Mouse (Mus musculus): ENCODE measurements at regions not wholly inside any gene's neighbourhood (a gene's known extent, or its start where the extent isn't known, plus 50 kb on each side); places are given as distances from the start of the nearest gene placed in this dataset.

GRCm38 (mm10) chr10:66743254-66743653 lies 352.7 kb upstream of the Jmjd1c start:
- Histone ChIP-seq H3K27me3 (0 out of 2 replicates have a peak, but pooled peaks cover 4% of the 10 kb centered on the region), H3K4me3 (replicated peaks) (no peak overlapping the region), H3K9me3 (no peaks in the 10 kb centered on the region), H3K36me3 (no peaks in the 10 kb centered on the region), H3K27ac (no peak overlapping the region), H3K4me2 (no peak overlapping the region), H3K4me1 (replicated peaks) (peaks cover 4% of the 10 kb centered on the region), H3K9ac (replicated peaks) (no peak overlapping the region)
- 74% methylated on average over 6 of the region's 6 CpGs for WGBS
- ATAC-seq (ENCODE audit: insufficient number of reproducible peaks, insufficient read depth, low FRiP score, low TSS enrichment, low read depth): no peak

- peaks cover 11% of the 10 kb centered on the region; the same call in 1 of the 2 replicates for H3K27me3 ChIP-seq
- WGBS: 97% methylated on average over 10 of the region's 10 CpGs
- ATAC-seq (ENCODE audit: insufficient number of reproducible peaks, insufficient read depth, low FRiP score, low TSS enrichment, low read depth): no peak
- no peaks in the 10 kb centered on the region for H3K36me3 ChIP-seq
- H3K4me1 ChIP-seq (replicated peaks): peaks cover 4% of the 10 kb centered on the region
- no peak overlapping the region for H3K27ac ChIP-seq
- H3K9ac ChIP-seq (replicated peaks): no peak overlapping the region
- H3K9me3 ChIP-seq: no peaks in the 10 kb centered on the region
- no peak overlapping the region for H3K4me3 ChIP-seq (replicated peaks)
- no peak overlapping the region for H3K4me2 ChIP-seq
Observed at GRCm38 (mm10) chr10:66745871-66746270, 350.1 kb upstream of the Jmjd1c start.

GRCm38 (mm10) chr10:66752237-66752810 lies 343.6 kb upstream of the Jmjd1c start:
- WGBS: 81% methylated on average over 7 of the region's 7 CpGs
- no peak overlapping the region for H3K27ac ChIP-seq
- 0 out of 2 replicates have a peak, but pooled peaks have one; percentile 42 for ATAC-seq (ENCODE audit: insufficient number of reproducible peaks, insufficient read depth, low FRiP score, low TSS enrichment, low read depth)
- no peak overlapping the region for H3K4me3 ChIP-seq (replicated peaks)
- no peaks in the 10 kb centered on the region for H3K4me1 ChIP-seq (replicated peaks)
- no peak overlapping the region for H3K4me2 ChIP-seq
- H3K9me3 ChIP-seq: no peaks in the 10 kb centered on the region
- H3K36me3 ChIP-seq: no peaks in the 10 kb centered on the region
- H3K27me3 ChIP-seq: peaks cover 6% of the 10 kb centered on the region; the same call in 1 of the 2 replicates
- H3K9ac ChIP-seq (replicated peaks): no peak overlapping the region

- H3K4me1 ChIP-seq (replicated peaks): no peaks in the 10 kb centered on the region
- no peak for ATAC-seq (ENCODE audit: insufficient number of reproducible peaks, insufficient read depth, low FRiP score, low TSS enrichment, low read depth)
- no peak overlapping the region for H3K9ac ChIP-seq (replicated peaks)
- H3K4me2 ChIP-seq: no peak overlapping the region
- no peaks in the 10 kb centered on the region for H3K9me3 ChIP-seq
- no peaks in the 10 kb centered on the region for H3K27me3 ChIP-seq
- no peaks in the 10 kb centered on the region for H3K36me3 ChIP-seq
- H3K27ac ChIP-seq: no peak overlapping the region
- H3K4me3 ChIP-seq (replicated peaks): no peak overlapping the region
- 81% methylated on average over 4 of the region's 4 CpGs for WGBS
Observed at GRCm38 (mm10) chr10:66756866-66757265, 339.1 kb upstream of the Jmjd1c start.

GRCm38 (mm10) chr10:66770161-66771030 lies 325.5 kb upstream of the Jmjd1c start:
- no peaks in the 10 kb centered on the region for H3K27me3 ChIP-seq
- no peak for ATAC-seq (ENCODE audit: insufficient number of reproducible peaks, insufficient read depth, low FRiP score, low TSS enrichment, low read depth)
- H3K9me3 ChIP-seq: peaks cover 23% of the 10 kb centered on the region
- H3K4me3 ChIP-seq (replicated peaks): no peak overlapping the region
- peaks cover 3% of the 10 kb centered on the region; the same call in 1 of the 2 replicates for H3K4me1 ChIP-seq (replicated peaks)
- WGBS: 31% methylated on average over 21 of the region's 21 CpGs
- no peak overlapping the region for H3K9ac ChIP-seq (replicated peaks)
- H3K4me2 ChIP-seq: peak overlapping the region; percentile 34
- H3K36me3 ChIP-seq: no peaks in the 10 kb centered on the region
- no peak overlapping the region for H3K27ac ChIP-seq

GRCm38 (mm10) chr10:66780335-66781170 lies 315.4 kb upstream of the Jmjd1c start:
- Histone ChIP-seq H3K9ac (replicated peaks) (no peak overlapping the region), H3K4me2 (no peak overlapping the region), H3K36me3 (no peaks in the 10 kb centered on the region), H3K4me1 (replicated peaks) (peaks cover 13% of the 10 kb centered on the region), H3K27me3 (no peaks in the 10 kb centered on the region), H3K27ac (peak overlapping the region; percentile 54; the same call in 1 of the 2 replicates), H3K9me3 (peaks cover 5% of the 10 kb centered on the region; the same call in 1 of the 2 replicates), H3K4me3 (replicated peaks) (no peak overlapping the region)
- 65% methylated on average over 11 of the region's 11 CpGs for WGBS
- ATAC-seq (ENCODE audit: insufficient number of reproducible peaks, insufficient read depth, low FRiP score, low TSS enrichment, low read depth): peak; percentile 67; the same call in 1 of the 2 replicates

GRCm38 (mm10) chr10:66781171-66781510 lies 314.8 kb upstream of the Jmjd1c start:
- H3K4me3 ChIP-seq (replicated peaks): no peak overlapping the region
- H3K9me3 ChIP-seq: peaks cover 5% of the 10 kb centered on the region; the same call in 1 of the 2 replicates
- H3K27me3 ChIP-seq: no peaks in the 10 kb centered on the region
- 57% methylated on average over 1 of the region's 1 CpGs for WGBS
- no peaks in the 10 kb centered on the region for H3K36me3 ChIP-seq
- H3K4me2 ChIP-seq: no peak overlapping the region
- no peak overlapping the region for H3K27ac ChIP-seq
- peaks cover 13% of the 10 kb centered on the region for H3K4me1 ChIP-seq (replicated peaks)
- no peak for ATAC-seq (ENCODE audit: insufficient number of reproducible peaks, insufficient read depth, low FRiP score, low TSS enrichment, low read depth)
- no peak overlapping the region for H3K9ac ChIP-seq (replicated peaks)

- ATAC-seq (ENCODE audit: insufficient number of reproducible peaks, insufficient read depth, low FRiP score, low TSS enrichment, low read depth): no peak
- H3K4me2 ChIP-seq: no peak overlapping the region
- no peak overlapping the region for H3K27ac ChIP-seq
- peaks cover 5% of the 10 kb centered on the region; the same call in 1 of the 2 replicates for H3K9me3 ChIP-seq
- no peaks in the 10 kb centered on the region for H3K36me3 ChIP-seq
- H3K4me1 ChIP-seq (replicated peaks): peaks cover 13% of the 10 kb centered on the region
- 95% methylated on average over 5 of the region's 5 CpGs for WGBS
- no peak overlapping the region for H3K4me3 ChIP-seq (replicated peaks)
- H3K27me3 ChIP-seq: no peaks in the 10 kb centered on the region
- no peak overlapping the region for H3K9ac ChIP-seq (replicated peaks)
Observed at GRCm38 (mm10) chr10:66782025-66782424, 313.9 kb upstream of the Jmjd1c start.

GRCm38 (mm10) chr10:66787812-66788211 lies 308.1 kb upstream of the Jmjd1c start:
- no peak overlapping the region for H3K4me3 ChIP-seq (replicated peaks)
- H3K9me3 ChIP-seq: no peaks in the 10 kb centered on the region
- no peaks in the 10 kb centered on the region for H3K27me3 ChIP-seq
- H3K9ac ChIP-seq (replicated peaks): no peak overlapping the region
- ATAC-seq (ENCODE audit: insufficient number of reproducible peaks, insufficient read depth, low FRiP score, low TSS enrichment, low read depth): no peak
- WGBS: 77% methylated on average over 7 of the region's 7 CpGs
- no peaks in the 10 kb centered on the region for H3K4me1 ChIP-seq (replicated peaks)
- H3K4me2 ChIP-seq: no peak overlapping the region
- no peak overlapping the region for H3K27ac ChIP-seq
- no peaks in the 10 kb centered on the region for H3K36me3 ChIP-seq

GRCm38 (mm10) chr10:66796296-66796695 lies 299.6 kb upstream of the Jmjd1c start:
- no peak overlapping the region for H3K4me2 ChIP-seq
- 88% methylated on average over 9 of the region's 9 CpGs for WGBS
- no peaks in the 10 kb centered on the region for H3K9me3 ChIP-seq
- no peaks in the 10 kb centered on the region for H3K4me1 ChIP-seq (replicated peaks)
- H3K4me3 ChIP-seq (replicated peaks): no peak overlapping the region
- no peak overlapping the region for H3K27ac ChIP-seq
- H3K27me3 ChIP-seq: no peaks in the 10 kb centered on the region
- H3K36me3 ChIP-seq: no peaks in the 10 kb centered on the region
- ATAC-seq (ENCODE audit: insufficient number of reproducible peaks, insufficient read depth, low FRiP score, low TSS enrichment, low read depth): no peak
- no peak overlapping the region for H3K9ac ChIP-seq (replicated peaks)

- Histone ChIP-seq H3K27ac (no peak overlapping the region), H3K4me3 (replicated peaks) (no peak overlapping the region), H3K36me3 (no peaks in the 10 kb centered on the region), H3K4me1 (replicated peaks) (no peaks in the 10 kb centered on the region), H3K9me3 (peaks cover 9% of the 10 kb centered on the region), H3K4me2 (no peak overlapping the region), H3K9ac (replicated peaks) (no peak overlapping the region), H3K27me3 (no peaks in the 10 kb centered on the region; the same call in 1 of the 2 replicates)
- no peak for ATAC-seq (ENCODE audit: insufficient number of reproducible peaks, insufficient read depth, low FRiP score, low TSS enrichment, low read depth)
- WGBS: 80% methylated on average over 1 of the region's 1 CpGs
Observed at GRCm38 (mm10) chr10:66802691-66803090, 293.2 kb upstream of the Jmjd1c start.

All from limb, embryonic 12.5 days (tissue).